Mouse (Mus musculus) brain, embryonic 14.5 days (tissue): ENCODE results near the gene Castor2.

Source experiments
- CTCF ChIP-seq: fragments of 200-500 bp; IDR thresholded peaks from 2 replicates; pipeline ENCODE4 v1.5.1; 2012; ENCODE audit warnings: inconsistent platforms, mild to moderate bottlenecking, moderate library complexity, borderline replicate concordance; ENCODE audit not compliant: insufficient read depth, insufficient read length; ENCODE audit errors: extremely low read depth
- POLR2A ChIP-seq: fragments of 200-500 bp; IDR thresholded peaks from 2 replicates; pipeline ENCODE4 v1.6.1; 2012; ENCODE audit warnings: mild to moderate bottlenecking, inconsistent platforms, borderline replicate concordance; ENCODE audit not compliant: poor library complexity, insufficient read depth, insufficient read length, severe bottlenecking; ENCODE audit errors: extremely low read depth

GRCm38 (mm10) chr5:134054496-134054895, 45.0 kb upstream of the Castor2 start:
- no peak for TF ChIP-seq POLR2A
- TF ChIP-seq CTCF: no peak
